Mouse (Mus musculus) CD4-positive helper T cell, adult 2 months (primary cell): Measurements from ENCODE around the gene Olfr594.
"Not testable (repeated sequence)": the region's sequence is repeated elsewhere in the genome, so short reads cannot be mapped to it uniquely, and the experiment has no call there.

Experiments used
- DNase-seq: peaks from one replicate; pipeline ENCODE4 v3.0.0-alpha.2; 2012; ENCODE audit warnings: low read depth, missing footprints, low spot score

Gene Olfr594

GRCm38 (mm10) chr7:103216696-103217095, at the start of gene Olfr594:
Olfr594 (plus strand) TSS chr7:103216996.
- DNase-seq = no peak

GRCm38 (mm10) chr7:103169697-103170096, 47.1 kb upstream of the Olfr594 start:
- no peak for DNase-seq

- DNase-seq = no peak
Observed at GRCm38 (mm10) chr7:103178240-103178639, 38.6 kb upstream of the Olfr594 start, which contains the start of gene Olfr591. Olfr591 (minus strand) TSS chr7:103178340.

GRCm38 (mm10) chr7:103184503-103184902, 32.3 kb upstream of the Olfr594 start, which contains the start of gene Olfr592:
Olfr592 (plus strand) TSS chr7:103184803.
- not testable (repeated sequence) for DNase-seq

- no peak for DNase-seq
Observed at GRCm38 (mm10) chr7:103211562-103211961, 5.2 kb upstream of the Olfr594 start, which contains the start of gene Olfr593. Olfr593 (plus strand) TSS chr7:103211862.

- not testable (repeated sequence) for DNase-seq
Observed at GRCm38 (mm10) chr7:103212050-103212449, 4.7 kb upstream of the Olfr594 start.

GRCm38 (mm10) chr7:103252405-103252804, 35.6 kb downstream of the Olfr594 start, which contains the start of gene Usp17ld:
Usp17ld (minus strand) TSS chr7:103252505.
- DNase-seq = not testable (repeated sequence)
